Comparison of ENCODE assay signal across 8 mouse cellular contexts in genomic region chr7:118739975-118740531, GRCm38 (mm10). TPM values are rescaled to one million over a fixed set of nuclear protein-coding genes. Genes with fewer than 3 reads are reported as not detected.
DNase-seq lines count a peak whose midpoint lies in the region; TF ChIP-seq lines count a peak whose summit lies in the region.

Gene Vps35l, plus strand, starts transcription at chr7:118740226.

- H3K27ac ChIP-seq in cortical plate, adult 2 months (ENCODE audit: insufficient read depth, low read length) = no peak within 1 kb of the TSS; the same call in 1 of the 2 replicates
- H3K27ac ChIP-seq in left cerebral cortex, adult 2 months = peak within 1 kb of the TSS; percentile 85
- peak within 1 kb of the TSS; percentile 93 for H3K27ac ChIP-seq in macrophage

- peaks cover 7% of the 10 kb centered on the region for H3K4me1 ChIP-seq in cortical plate, adult 2 months (ENCODE audit: control insufficient read depth, insufficient read depth, low read length)

- TF ChIP-seq CTCF in cortical plate, adult 2 months (IDR thresholded peaks at IDR 0.05; ENCODE audit: extremely low read depth, insufficient read depth, low read length) = peak; percentile 75
- TF ChIP-seq CTCF in left cerebral cortex, adult 2 months (IDR thresholded peaks at IDR 0.05) = peak; percentile 69

- no peak for TF ChIP-seq POLR2A in cortical plate, adult 2 months (IDR thresholded peaks at IDR 0.05; ENCODE audit: extremely low read depth, insufficient read depth, low read length)

- H3K79me2 ChIP-seq in macrophage (ENCODE audit: inconsistent target) = peaks cover 45% of the 10 kb centered on the region

- intact Hi-C loops in left cerebral cortex, adult 2 months (cut with DNase I) = loop anchor here (2.0 kb wide), 1 partner anchor 27 kb away; the partner anchor contains the start of gene Ccp110

- DNase-seq in adrenal gland, adult (ENCODE audit: inconsistent age in 2 of 2, low spot score in 1 of 2) = peak; percentile 84 to 93
- DNase-seq in gastrocnemius, postnatal 10 days = peak; percentile 78
- peak; percentile 35 for DNase-seq in hindlimb bud, embryonic 11.5 days (ENCODE audit: extremely low spot score, low read depth, low spot score)
- peak; percentile 82 for DNase-seq in left cerebral cortex, adult 2 months (ENCODE audit: extremely low spot score in 1 of 2, low spot score in 2 of 2)
- DNase-seq in right cerebral cortex, adult 18-20 months = peak; percentile 86
- peak; percentile 77 for DNase-seq in urinary bladder, postnatal 14 days (ENCODE audit: low spot score)

- H3K36me3 ChIP-seq in macrophage (ENCODE audit: inconsistent target) = peaks cover 13% of the 10 kb centered on the region; the same call in 1 of the 2 replicates

- H3K4me3 ChIP-seq in cortical plate, adult 2 months (ENCODE audit: insufficient read depth, low read length) = peak within 1 kb of the TSS; percentile 83
- H3K4me3 ChIP-seq in left cerebral cortex, adult 2 months = peak within 1 kb of the TSS; percentile 93
- H3K4me3 ChIP-seq in macrophage (ENCODE audit: inconsistent target) = peak within 1 kb of the TSS; percentile 96

- 2% methylated on average over 16 of the region's 16 CpGs for WGBS in macrophage (ENCODE audit: missing documents)

RNA-seq across cellular contexts. Expression of gene Vps35l, which starts in this region (rescaled TPM):
- polyA plus RNA-seq in cortical plate, adult 2 months (2012; rRNA removed) = 55.8 and 57.4 TPM in 2 replicates
- total RNA-seq in gastrocnemius, postnatal 10 days (2021) = 10 to 100 TPM; 30.3 to 35.5 TPM
- total RNA-seq in left cerebral cortex, adult 2 months (2021) = 10 to 100 TPM; 51.8 to 55.5 TPM
- total RNA-seq in macrophage (2018; cell fraction: chromatin; rRNA removed) = 100 to 1,000 TPM; 109 to 369 (median 222) TPM
- total RNA-seq in macrophage (2018; cell fraction: cytosol; rRNA removed) = 100 to 1,000 TPM; 103 to 157 (median 135) TPM
- 100 to 1,000 TPM in 18 of 26 experiments, 10 to 100 TPM in 8; 80.9 to 206 (median 115) TPM for total RNA-seq in macrophage (2018; cell fraction: nucleus; rRNA removed)
- polyA plus RNA-seq in macrophage (2018) = 93.8 to 123 TPM (median 106 TPM) in 3 replicates

Comparison
In these comparisons a context has a peak if more than half of its experiments do, and no peak if none do; other contexts are left out.
1. DNase-seq: peak in every context shown above with its lines; median percentile 88 in adrenal gland, adult; 86 in right cerebral cortex, adult 18-20 months; 82 in left cerebral cortex, adult 2 months; 78 in gastrocnemius, postnatal 10 days; 77 in urinary bladder, postnatal 14 days; 35 in hindlimb bud, embryonic 11.5 days.